12 mouse cellular contexts compared by ENCODE assay signal in genomic region chr7:29370031-29370430, GRCm38 (mm10).
DNase-seq lines count a peak whose midpoint lies in the region; ATAC-seq and TF ChIP-seq lines count a peak whose summit lies in the region.
"Had no signal": no experiment of that assay in that cellular context is flagged by ENCODE, and none has a peak within 500 bp of the region (broad histone marks: within the 10 kb centered on the region; RNA-seq: fewer than 3 reads in every experiment).

No protein-coding gene starts in this region.

- WGBS in kidney, adult 2 months, result 65% methylated on average over 6 of the region's 6 CpGs
- 57% methylated on average over 6 of the region's 6 CpGs for WGBS in intestine, postnatal 0 days

- ATAC-seq in intestine, postnatal 0 days, result no peak
- ATAC-seq: Patski had no signal

- H3K27me3 ChIP-seq in kidney, adult 2 months (replicated peaks; ENCODE audit: control insufficient read depth, insufficient read depth, low read length), result no peaks in the 10 kb centered on the region
- H3K27me3 ChIP-seq in intestine, postnatal 0 days (replicated peaks; ENCODE audit: control insufficient read depth, insufficient read depth, low read length), result no peaks in the 10 kb centered on the region
- H3K27me3 ChIP-seq: Patski had no signal

- peak; percentile 5 for DNase-seq in kidney, adult 2 months
- no peak for DNase-seq in kidney, postnatal 14 days
- peak; percentile 6 for DNase-seq in 3T3-L1 (ENCODE audit: low read depth, low spot score)
- peak; percentile 56 for DNase-seq in A20 (ENCODE audit: low read depth, low spot score)
- DNase-seq in B cell, adult 2 months, result no peak
- no peak for DNase-seq in layer of hippocampus, postnatal 25 days (ENCODE audit: extremely low spot score in 1 of 2, low spot score in 1 of 2)
- DNase-seq: kidney, postnatal 36 days; right cerebral cortex, postnatal 25 days had no signal

- TF ChIP-seq POLR2A in kidney, adult 2 months (IDR thresholded peaks at IDR 0.05; ENCODE audit: low read depth, low read length), result no peak

- H3K4me1 ChIP-seq in kidney, adult 2 months (ENCODE audit: control insufficient read depth, insufficient read depth, low read length), result no peaks in the 10 kb centered on the region
- no peaks in the 10 kb centered on the region for H3K4me1 ChIP-seq in intestine, postnatal 0 days (replicated peaks; ENCODE audit: control insufficient read depth, insufficient read depth, low read length)

- no peak overlapping the region for H3K4me3 ChIP-seq in kidney, adult 2 months (ENCODE audit: insufficient read depth, low read depth, low read length)
- no peak overlapping the region for H3K4me3 ChIP-seq in intestine, postnatal 0 days (ENCODE audit: low read depth, low read length)
- H3K4me3 ChIP-seq: forebrain, embryonic 10.5 days had no signal

- H3K4me2 ChIP-seq in intestine, postnatal 0 days (replicated peaks; ENCODE audit: low read depth), result no peak overlapping the region
- H3K4me2 ChIP-seq: hindbrain, embryonic 14.5 days had no signal

- no peaks in the 10 kb centered on the region for H3K36me3 ChIP-seq in kidney, adult 2 months (ENCODE audit: control insufficient read depth, insufficient read depth, low read length)
- H3K36me3 ChIP-seq in intestine, postnatal 0 days (ENCODE audit: control insufficient read depth, insufficient read depth), result peaks cover 80% of the 10 kb centered on the region

- H3K9me3 ChIP-seq in intestine, postnatal 0 days (ENCODE audit: control insufficient read depth), result no peaks in the 10 kb centered on the region

- peak; percentile 20; the same call in 1 of the 2 replicates for TF ChIP-seq CTCF in kidney, adult 2 months (conservative IDR thresholded peaks at IDR 0.05; ENCODE audit: insufficient read depth, insufficient read length, low read depth, low read length)
- TF ChIP-seq CTCF in intestine, postnatal 0 days (IDR thresholded peaks at IDR 0.05; ENCODE audit: low read depth), result peak; percentile 56

- no peak overlapping the region for H3K27ac ChIP-seq in kidney, adult 2 months (ENCODE audit: insufficient read depth, low read depth, low read length)
- H3K27ac ChIP-seq in intestine, postnatal 0 days (ENCODE audit: low read depth, low read length), result no peak overlapping the region
- H3K27ac ChIP-seq: forebrain, embryonic 10.5 days; hindbrain, embryonic 14.5 days had no signal

- no peak overlapping the region for H3K9ac ChIP-seq in intestine, postnatal 0 days (ENCODE audit: low read depth, low read length)
- H3K9ac ChIP-seq: hindbrain, embryonic 14.5 days had no signal

Comparison
In these comparisons a context has a peak if more than half of its experiments do, and no peak if none do; other contexts are left out.
1. DNase-seq: peak in kidney, adult 2 months (single experiment), 3T3-L1 (single experiment) and A20 (single experiment); none in kidney, postnatal 14 days (single experiment), B cell, adult 2 months (0 of 2) and layer of hippocampus, postnatal 25 days (0 of 2).